Mouse (Mus musculus): ENCODE data around the gene Foxj3.

DNA sequence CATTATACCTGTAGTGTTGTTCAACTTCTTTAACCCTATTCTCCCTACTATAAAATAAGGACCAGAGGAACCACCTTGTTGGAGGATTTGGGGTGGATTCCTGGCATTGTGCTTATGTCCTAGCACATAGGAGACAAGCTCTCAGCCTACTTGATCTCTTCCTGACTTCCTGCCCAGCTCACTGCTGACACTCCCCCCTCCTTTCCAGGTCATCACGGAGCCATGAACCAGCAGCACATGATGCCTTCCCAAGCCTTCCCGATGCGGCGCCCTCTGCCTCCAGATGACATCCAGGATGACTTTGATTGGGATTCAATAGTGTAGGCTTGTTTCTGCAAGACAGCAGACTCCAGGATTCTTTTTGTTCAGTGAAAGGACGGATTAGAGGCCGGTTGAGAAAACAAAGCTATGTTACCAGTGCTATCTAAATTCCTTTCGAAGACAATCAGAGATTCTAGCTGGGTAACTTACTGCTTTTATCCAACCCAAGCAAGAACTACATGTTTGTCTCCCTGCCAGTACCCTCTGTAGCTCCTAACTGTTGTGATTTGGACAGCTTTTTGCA lies 89.4 kb downstream of the Foxj3 start:
- TF ChIP-seq POLR2A (IDR thresholded peaks at IDR 0.05; ENCODE audit: insufficient read depth, low read length) (no peak), CTCF (IDR thresholded peaks at IDR 0.05; ENCODE audit: low read depth, low read length) (no peak)
